Mouse (Mus musculus): ENCODE data around the gene Scarb2. TPM values are rescaled to one million over a fixed set of nuclear protein-coding genes. Genes with fewer than 3 reads are reported as not detected.
A peak's percentile ranks its signal among the peaks of the same experiment; 100 is the strongest.
"Not testable (repeated sequence)": the region's sequence is repeated elsewhere in the genome, so short reads cannot be mapped to it uniquely, and the experiment has no call there.

The Scarb2 gene
- total RNA-seq (2014; fragmentation: Nextera tagmentation) (19.0 and 23.6 TPM in 2 replicates), total RNA-seq (2017) (52.6 and 58.0 TPM in 2 replicates)

GRCm38 (mm10) chr5:92506733-92507132, at the start of gene Scarb2:
Scarb2 (minus strand) TSS chr5:92506833.
- no peak for ATAC-seq (replicated peaks; ENCODE audit: low FRiP score, low TSS enrichment, poor library complexity, severe bottlenecking)

GRCm38 (mm10) chr5:92555905-92556304, 49.3 kb upstream of the Scarb2 start:
- ATAC-seq (replicated peaks; ENCODE audit: low FRiP score, low TSS enrichment, poor library complexity, severe bottlenecking): no peak

- ATAC-seq (replicated peaks; ENCODE audit: low FRiP score, low TSS enrichment, poor library complexity, severe bottlenecking): no peak
These were observed 48.4 kb upstream of the Scarb2 start, which contains the start of gene Fam47e for GRCm38 (mm10) chr5:92554891-92555511. Fam47e (plus strand) TSS chr5:92555069.

GRCm38 (mm10) chr5:92554443-92554842, 47.8 kb upstream of the Scarb2 start:
- ATAC-seq (replicated peaks; ENCODE audit: low FRiP score, low TSS enrichment, poor library complexity, severe bottlenecking): no peak

GRCm38 (mm10) chr5:92553939-92554338, 47.3 kb upstream of the Scarb2 start:
- no peak for ATAC-seq (replicated peaks; ENCODE audit: low FRiP score, low TSS enrichment, poor library complexity, severe bottlenecking)

- no peak for ATAC-seq (replicated peaks; ENCODE audit: low FRiP score, low TSS enrichment, poor library complexity, severe bottlenecking)
These were observed 46.0 kb upstream of the Scarb2 start for GRCm38 (mm10) chr5:92552611-92553010.

GRCm38 (mm10) chr5:92539698-92540097, 33.1 kb upstream of the Scarb2 start:
- ATAC-seq (replicated peaks; ENCODE audit: low FRiP score, low TSS enrichment, poor library complexity, severe bottlenecking): no peak

- ATAC-seq (replicated peaks; ENCODE audit: low FRiP score, low TSS enrichment, poor library complexity, severe bottlenecking): peak; percentile 90
These were observed 18.2 kb upstream of the Scarb2 start for GRCm38 (mm10) chr5:92524821-92525258.

- ATAC-seq (replicated peaks; ENCODE audit: low FRiP score, low TSS enrichment, poor library complexity, severe bottlenecking): not testable (repeated sequence)
These were observed 14.5 kb upstream of the Scarb2 start for GRCm38 (mm10) chr5:92521131-92521530.

- ATAC-seq (replicated peaks; ENCODE audit: low FRiP score, low TSS enrichment, poor library complexity, severe bottlenecking): no peak
These were observed 5.4 kb upstream of the Scarb2 start for GRCm38 (mm10) chr5:92512066-92512465.

- ATAC-seq (replicated peaks; ENCODE audit: low FRiP score, low TSS enrichment, poor library complexity, severe bottlenecking): no peak
These were observed 4.6 kb upstream of the Scarb2 start for GRCm38 (mm10) chr5:92511256-92511655.

GRCm38 (mm10) chr5:92508853-92509252, 2.2 kb upstream of the Scarb2 start:
- ATAC-seq (replicated peaks; ENCODE audit: low FRiP score, low TSS enrichment, poor library complexity, severe bottlenecking): no peak

- peak; percentile 60 for ATAC-seq (replicated peaks; ENCODE audit: low FRiP score, low TSS enrichment, poor library complexity, severe bottlenecking)
These were observed 318 bp downstream of the Scarb2 start for GRCm38 (mm10) chr5:92506301-92506729.

GRCm38 (mm10) chr5:92505402-92505865, 1.2 kb downstream of the Scarb2 start:
- ATAC-seq (replicated peaks; ENCODE audit: low FRiP score, low TSS enrichment, poor library complexity, severe bottlenecking): peak; percentile 90

- peak; percentile 17; the same call in 1 of the 2 replicates for ATAC-seq (replicated peaks; ENCODE audit: low FRiP score, low TSS enrichment, poor library complexity, severe bottlenecking)
These were observed 1.8 kb downstream of the Scarb2 start for GRCm38 (mm10) chr5:92504676-92505400.

- no peak for ATAC-seq (replicated peaks; ENCODE audit: low FRiP score, low TSS enrichment, poor library complexity, severe bottlenecking)
These were observed 2.6 kb downstream of the Scarb2 start for GRCm38 (mm10) chr5:92503856-92504618.

- no peak for ATAC-seq (replicated peaks; ENCODE audit: low FRiP score, low TSS enrichment, poor library complexity, severe bottlenecking)
These were observed 3.2 kb downstream of the Scarb2 start for GRCm38 (mm10) chr5:92503356-92503847.

- ATAC-seq (replicated peaks; ENCODE audit: low FRiP score, low TSS enrichment, poor library complexity, severe bottlenecking): 0 out of 2 replicates have a peak, but pooled peaks have one; percentile 21
These were observed 7.3 kb downstream of the Scarb2 start for GRCm38 (mm10) chr5:92499378-92499777.

- peak; percentile 45; the same call in 1 of the 2 replicates for ATAC-seq (replicated peaks; ENCODE audit: low FRiP score, low TSS enrichment, poor library complexity, severe bottlenecking)
These were observed 8.0 kb downstream of the Scarb2 start for GRCm38 (mm10) chr5:92498661-92499060.

- ATAC-seq (replicated peaks; ENCODE audit: low FRiP score, low TSS enrichment, poor library complexity, severe bottlenecking): no peak
These were observed 8.4 kb downstream of the Scarb2 start for GRCm38 (mm10) chr5:92498225-92498624.

All from megakaryocyte-erythroid progenitor cell, adult 5-6 weeks (primary cell).